Mouse (Mus musculus) intestine, embryonic 16.5 days (tissue): ENCODE measurements around the gene 6030458C11Rik. TPM values are rescaled to one million over a fixed set of nuclear protein-coding genes. Genes with fewer than 3 reads are reported as not detected.
A peak's percentile ranks its signal among the peaks of the same experiment; 100 is the strongest.

Experiments
- ATAC-seq: fragments of 200-750 bp; cut with Nextera tagmentation; 2 replicates; pipeline ENCODE4 v1.8.0; 2017; ENCODE audit warnings: moderate TSS enrichment, moderate library complexity
- H3K27ac ChIP-seq: fragments of 300-500 bp; sonication (generic); 2 replicates; pipeline ENCODE4 v1.5.1; 2014; ENCODE audit warnings: mild to moderate bottlenecking, low read length
- H3K27me3 ChIP-seq: fragments of 300-500 bp; sonication (generic); replicated peaks from 2 replicates; pipeline ENCODE4 v1.6.1; 2014; ENCODE audit warnings: low read length, control low read depth, mixed read lengths; ENCODE audit not compliant: control insufficient read depth, insufficient read depth
- H3K36me3 ChIP-seq: fragments of 300-500 bp; sonication (generic); 2 replicates; pipeline ENCODE4 v1.6.1; 2014; ENCODE audit warnings: low read length, control low read depth; ENCODE audit not compliant: control insufficient read depth, insufficient read depth
- H3K4me1 ChIP-seq: fragments of 300-500 bp; sonication (generic); 2 replicates; pipeline ENCODE4 v1.6.1; 2014; ENCODE audit warnings: low read length, control low read depth, mixed read lengths; ENCODE audit not compliant: control insufficient read depth, insufficient read depth
- H3K4me2 ChIP-seq: fragments of 300-500 bp; sonication (generic); 2 replicates; pipeline ENCODE4 v1.6.1; 2014; ENCODE audit warnings: low read depth, low read length, control low read depth
- H3K4me3 ChIP-seq: fragments of 300-500 bp; sonication (generic); 2 replicates; pipeline ENCODE4 v1.5.1; 2014; ENCODE audit warnings: mild to moderate bottlenecking, low read length
- H3K9ac ChIP-seq: fragments of 300-500 bp; sonication (generic); 2 replicates; pipeline ENCODE4 v1.6.1; 2014; ENCODE audit warnings: low read depth, low read length
- H3K9me3 ChIP-seq: fragments of 300-500 bp; sonication (generic); 2 replicates; pipeline ENCODE4 v1.6.1; 2016; ENCODE audit warnings: low read length, control low read depth; ENCODE audit not compliant: control insufficient read depth
- WGBS: fragments of 180-500 bp; shearing (Covaris S2); extraction: QIAGEN DNeasy Blood & Tissue Kit; methylation state at CpG from one replicate; pipeline ENCODE4 v1.1.7; 2014; 5-methylcytosine and 5-hydroxymethylcytosine counted together
- polyA plus RNA-seq: library from polyadenylated mRNA; unstranded; fragments of >200 nt; fragmentation: Nextera tagmentation; extraction: Ambion mirVana; gene quantifications from 2 replicates; pipeline ENCODE4 v1.2.1, GENCODE M21; 2015

The 6030458C11Rik gene
- polyA plus RNA-seq, 1 experiment from 2014 or later, result 28.9 TPM

DNA sequence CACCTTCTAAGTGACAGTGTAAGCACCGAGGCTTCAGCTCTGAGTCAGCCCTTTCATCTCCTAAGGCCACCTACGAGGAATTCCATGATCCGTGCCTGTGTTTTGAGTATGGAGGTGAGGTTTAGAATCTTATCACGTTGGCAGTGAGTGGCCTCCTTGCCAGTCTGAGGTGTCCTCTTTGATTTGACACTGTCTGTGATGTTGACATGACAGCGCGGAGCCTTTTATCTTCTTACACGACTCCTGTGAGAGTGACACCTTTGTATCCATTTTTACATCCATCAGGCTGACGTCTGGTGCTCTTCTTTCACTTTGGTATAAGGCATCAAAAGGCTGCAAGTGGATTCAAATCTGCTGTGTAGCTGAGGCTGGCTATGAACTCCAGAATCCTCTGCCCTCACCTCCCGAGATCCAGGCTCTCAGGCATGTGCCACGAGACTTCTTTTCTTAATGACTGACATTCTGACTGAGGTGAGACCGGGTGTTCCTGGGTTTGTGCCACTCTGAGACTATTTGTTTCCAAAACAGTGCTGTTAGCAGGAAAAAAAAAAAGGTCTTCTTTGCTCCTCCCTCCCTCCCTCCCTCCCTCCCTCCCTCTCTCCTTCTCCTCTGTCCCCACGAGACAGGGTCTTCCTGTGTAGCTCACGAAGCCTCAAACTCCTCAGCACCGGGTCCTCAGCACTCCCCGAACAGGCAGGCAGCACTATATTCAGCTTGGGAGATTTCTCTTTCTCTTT lies 23.9 kb downstream of the 6030458C11Rik start:
- no peak overlapping the region for H3K4me3 ChIP-seq
- H3K9me3 ChIP-seq, result no peaks in the 10 kb centered on the region
- H3K27me3 ChIP-seq, result no peaks in the 10 kb centered on the region
- H3K27ac ChIP-seq, result no peak overlapping the region
- no peak overlapping the region for H3K4me2 ChIP-seq
- ATAC-seq, result no peak
- WGBS, result 48% methylated on average over 15 of the region's 15 CpGs
- H3K36me3 ChIP-seq, result no peaks in the 10 kb centered on the region
- H3K9ac ChIP-seq, result no peak overlapping the region
- no peaks in the 10 kb centered on the region for H3K4me1 ChIP-seq

- no peak overlapping the region for H3K4me3 ChIP-seq
- H3K9me3 ChIP-seq, result no peaks in the 10 kb centered on the region
- no peak for ATAC-seq
- no peaks in the 10 kb centered on the region for H3K27me3 ChIP-seq
- no peaks in the 10 kb centered on the region for H3K4me1 ChIP-seq
- H3K4me2 ChIP-seq, result no peak overlapping the region
- WGBS, result 75% methylated on average over 6 of the region's 6 CpGs
- H3K36me3 ChIP-seq, result no peaks in the 10 kb centered on the region
- no peak overlapping the region for H3K27ac ChIP-seq
- H3K9ac ChIP-seq, result no peak overlapping the region
Observed at GRCm38 (mm10) chr15:12798043-12798442, 26.4 kb downstream of the 6030458C11Rik start.

DNA sequence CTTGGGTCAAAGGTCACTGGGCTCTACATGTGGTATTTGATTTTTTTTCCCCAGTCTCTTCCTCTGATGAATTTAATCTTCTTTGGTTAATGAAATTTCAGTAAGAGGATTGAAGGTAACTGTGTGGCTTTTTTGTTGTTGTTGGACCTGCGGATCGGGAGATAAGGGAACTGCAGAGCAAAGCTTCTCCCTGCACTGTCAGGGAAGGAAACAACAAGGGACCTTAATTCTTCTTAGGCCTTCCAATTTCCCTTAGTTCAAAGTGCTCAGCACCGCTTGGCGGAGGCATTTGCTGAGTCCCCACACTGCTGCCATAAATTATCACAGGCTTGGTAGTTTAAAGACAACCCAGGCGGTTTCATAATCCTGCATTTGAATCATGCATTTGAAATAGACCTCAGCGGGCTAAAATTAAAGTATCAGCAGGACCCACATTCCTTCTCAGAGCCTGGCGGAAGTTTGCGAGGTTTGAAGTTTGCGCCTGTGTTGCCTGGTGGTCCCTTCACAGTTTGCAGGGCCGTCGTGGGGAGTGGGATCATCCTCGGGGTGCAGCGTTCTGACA lies 28.5 kb downstream of the 6030458C11Rik start:
- H3K27me3 ChIP-seq, result no peaks in the 10 kb centered on the region
- H3K36me3 ChIP-seq, result no peaks in the 10 kb centered on the region
- H3K4me1 ChIP-seq, result no peaks in the 10 kb centered on the region
- no peak overlapping the region for H3K9ac ChIP-seq
- no peaks in the 10 kb centered on the region for H3K9me3 ChIP-seq
- no peak overlapping the region for H3K4me3 ChIP-seq
- 54% methylated on average over 13 of the region's 13 CpGs for WGBS
- no peak overlapping the region for H3K27ac ChIP-seq
- no peak overlapping the region for H3K4me2 ChIP-seq
- no peak for ATAC-seq

DNA sequence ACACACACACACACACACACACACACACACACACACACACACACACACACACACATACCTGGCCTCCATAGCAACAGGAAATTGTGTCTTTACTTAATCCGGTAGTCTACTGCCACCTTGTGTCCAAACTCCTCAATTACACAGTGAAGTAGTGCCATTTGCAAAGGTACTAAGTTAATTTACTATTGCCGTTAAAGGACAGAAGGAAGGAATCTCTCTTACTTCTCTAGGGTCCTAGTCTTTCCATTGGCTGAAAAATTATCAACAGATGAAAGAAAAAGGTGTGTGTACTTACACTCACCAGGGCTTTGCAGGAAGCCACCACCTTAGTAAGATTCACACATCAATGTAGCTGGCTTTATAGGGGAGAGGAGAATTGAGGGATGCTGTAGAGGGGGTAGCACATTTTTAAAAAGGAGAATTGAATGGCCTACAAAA lies 29.0 kb downstream of the 6030458C11Rik start:
- WGBS, result 0% methylated on average over 2 of the region's 2 CpGs
- H3K4me3 ChIP-seq, result no peak overlapping the region
- no peaks in the 10 kb centered on the region for H3K36me3 ChIP-seq
- H3K9ac ChIP-seq, result no peak overlapping the region
- no peaks in the 10 kb centered on the region for H3K27me3 ChIP-seq
- H3K4me2 ChIP-seq, result no peak overlapping the region
- no peaks in the 10 kb centered on the region for H3K9me3 ChIP-seq
- no peak overlapping the region for H3K27ac ChIP-seq
- H3K4me1 ChIP-seq, result no peaks in the 10 kb centered on the region
- peak; percentile 55 for ATAC-seq

GRCm38 (mm10) chr15:12794311-12794710 lies 30.1 kb downstream of the 6030458C11Rik start:
- 82% methylated on average over 6 of the region's 6 CpGs for WGBS

GRCm38 (mm10) chr15:12789406-12789867 lies 35.0 kb downstream of the 6030458C11Rik start:
- Histone ChIP-seq H3K9ac (no peak overlapping the region), H3K9me3 (no peaks in the 10 kb centered on the region), H3K27ac (no peak overlapping the region), H3K4me2 (peak overlapping the region; percentile 15; the same call in 1 of the 2 replicates), H3K4me1 (peaks cover 6% of the 10 kb centered on the region; the same call in 1 of the 2 replicates), H3K27me3 (no peaks in the 10 kb centered on the region), H3K4me3 (no peak overlapping the region), H3K36me3 (no peaks in the 10 kb centered on the region)
- WGBS, result 10% methylated on average over 10 of the region's 10 CpGs
- peak; percentile 36 for ATAC-seq

More at GRCm38 (mm10) chr15:12794311-12794710, 30.1 kb downstream of the 6030458C11Rik start:
- Histone ChIP-seq H3K27me3 (no peaks in the 10 kb centered on the region), H3K9me3 (no peaks in the 10 kb centered on the region), H3K36me3 (no peaks in the 10 kb centered on the region), H3K4me1 (peaks cover 4% of the 10 kb centered on the region; the same call in 1 of the 2 replicates), H3K4me2 (no peak overlapping the region), H3K4me3 (no peak overlapping the region), H3K9ac (no peak overlapping the region), H3K27ac (no peak overlapping the region)
- ATAC-seq, result no peak

- H3K27me3 ChIP-seq, result no peaks in the 10 kb centered on the region
- H3K4me2 ChIP-seq, result no peak overlapping the region
- H3K27ac ChIP-seq, result no peak overlapping the region
- ATAC-seq, result no peak
- WGBS, result 77% methylated on average over 5 of the region's 5 CpGs
- H3K9me3 ChIP-seq, result no peaks in the 10 kb centered on the region
- peaks cover 6% of the 10 kb centered on the region; the same call in 1 of the 2 replicates for H3K4me1 ChIP-seq
- no peak overlapping the region for H3K9ac ChIP-seq
- H3K36me3 ChIP-seq, result no peaks in the 10 kb centered on the region
- H3K4me3 ChIP-seq, result no peak overlapping the region
Observed at GRCm38 (mm10) chr15:12788536-12788935, 35.9 kb downstream of the 6030458C11Rik start.

DNA sequence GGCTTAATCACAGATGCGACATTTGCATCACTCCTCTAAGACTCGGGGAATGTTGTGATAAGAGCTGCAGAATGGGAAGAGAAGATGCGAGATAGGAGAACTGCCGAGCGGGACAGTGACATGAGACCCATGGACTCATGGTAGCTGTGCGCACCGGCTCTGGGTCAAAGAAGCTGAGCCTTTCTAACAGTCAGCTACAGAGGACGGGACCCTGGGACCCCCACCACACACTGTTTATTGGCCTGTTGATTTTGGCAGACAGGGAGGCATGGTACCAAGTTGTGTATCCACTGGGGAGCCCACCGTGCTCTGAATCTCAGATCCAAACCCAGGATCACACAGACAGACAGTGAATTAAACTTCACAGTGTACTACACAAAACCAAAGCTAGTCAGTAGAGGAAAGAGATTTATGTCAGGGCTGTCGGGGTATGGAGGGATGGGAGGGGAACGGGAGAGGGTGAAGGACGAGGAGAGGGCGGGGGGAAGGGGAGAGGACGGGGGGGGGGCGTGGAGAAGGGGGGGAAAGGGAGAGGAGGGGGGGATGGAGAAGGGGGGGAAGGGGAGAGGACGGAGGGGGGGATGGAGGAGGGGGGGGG lies 42.6 kb downstream of the 6030458C11Rik start:
- Histone ChIP-seq H3K9me3 (no peaks in the 10 kb centered on the region), H3K4me1 (no peaks in the 10 kb centered on the region), H3K4me2 (no peak overlapping the region), H3K27me3 (no peaks in the 10 kb centered on the region), H3K27ac (no peak overlapping the region), H3K9ac (no peak overlapping the region), H3K4me3 (no peak overlapping the region), H3K36me3 (no peaks in the 10 kb centered on the region)
- 58% methylated on average over 14 of the region's 16 CpGs for WGBS
- ATAC-seq, result no peak

DNA sequence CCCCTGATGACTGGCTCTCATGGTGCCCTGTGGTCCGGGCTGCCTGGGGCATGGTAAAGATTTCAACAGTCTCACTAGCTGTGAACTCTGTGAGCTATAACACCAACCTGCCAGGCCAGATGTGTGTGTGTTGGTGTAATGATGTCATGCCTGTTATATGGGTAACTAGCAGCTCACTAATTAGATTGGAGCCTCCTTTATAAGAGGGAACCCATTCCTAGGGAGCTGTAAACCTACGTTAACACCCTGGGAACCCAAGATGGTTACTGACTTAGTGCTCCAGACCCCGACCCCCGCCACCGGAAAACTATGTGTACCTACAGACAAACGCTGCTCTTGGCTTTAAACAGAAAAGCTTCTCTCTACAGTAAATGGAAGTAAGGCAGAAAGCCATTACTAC lies 43.2 kb downstream of the 6030458C11Rik start:
- no peak overlapping the region for H3K4me2 ChIP-seq
- H3K36me3 ChIP-seq, result no peaks in the 10 kb centered on the region
- H3K9me3 ChIP-seq, result no peaks in the 10 kb centered on the region
- no peaks in the 10 kb centered on the region for H3K4me1 ChIP-seq
- no peak overlapping the region for H3K4me3 ChIP-seq
- no peak for ATAC-seq
- H3K27me3 ChIP-seq, result no peaks in the 10 kb centered on the region
- H3K27ac ChIP-seq, result no peak overlapping the region
- H3K9ac ChIP-seq, result no peak overlapping the region
- 70% methylated on average over 6 of the region's 6 CpGs for whole genome bisulfite sequencing
